Mouse (Mus musculus) CH12.LX (cell line): ENCODE results near the gene Emc10. TPM values are rescaled to one million over a fixed set of nuclear protein-coding genes. Genes with fewer than 3 reads are reported as not detected.

Experiments used
- DNase-seq: peaks from one replicate; pipeline ENCODE4 v3.0.0-alpha.2; 2013; ENCODE audit errors: extremely low read depth
- H3K27ac ChIP-seq: 2 replicates; pipeline ENCODE4 v1.5.1; 2012; ENCODE audit warnings: low read depth, mild to moderate bottlenecking, control low read depth, moderate library complexity; ENCODE audit not compliant: insufficient read depth
- H3K27me3 ChIP-seq: replicated peaks from 2 replicates; pipeline ENCODE3; 2012; ENCODE audit warnings: inconsistent platforms
- H3K36me3 ChIP-seq, 2 experiments: replicated peaks in 1 of 2; 2 replicates each; pipeline versions ENCODE3 to v1.6.1; 2012; ENCODE audit warnings: inconsistent platforms in 1 of 2, low read length in 1 of 2, mild to moderate bottlenecking in 1 of 2, mixed read lengths in 1 of 2, moderate library complexity in 1 of 2; ENCODE audit not compliant: control insufficient read depth in 1 of 2, insufficient read depth in 1 of 2
- H3K4me1 ChIP-seq, 2 experiments: 2 replicates each; pipeline ENCODE4 v1.6.1; 2012; ENCODE audit warnings: inconsistent platforms in 1 of 2, moderate library complexity in 1 of 2; ENCODE audit not compliant: insufficient read depth in 2 of 2, control insufficient read depth in 1 of 2
- H3K4me2 ChIP-seq: 2 replicates; pipeline ENCODE4 v1.6.1; 2012; ENCODE audit warnings: low read depth, mild to moderate bottlenecking, control low read depth; ENCODE audit not compliant: poor library complexity, insufficient read depth, severe bottlenecking
- H3K4me3 ChIP-seq, 3 experiments: fragments of 150-350 bp in 1 of 3; sonication (generic) in 1 of 3; replicated peaks in 1 of 3; 2 replicates each; pipeline versions ENCODE3 to v1.5.1; 2011 to 2012; ENCODE audit warnings: low read depth in 2 of 3, low read length in 2 of 3, mild to moderate bottlenecking in 2 of 3, moderate library complexity in 2 of 3, control low read depth in 1 of 3, improper control_type of control experiment in 1 of 3, inconsistent platforms in 1 of 3, mixed read lengths in 1 of 3; ENCODE audit not compliant: poor library complexity in 1 of 3
- H3K79me2 ChIP-seq: replicated peaks from 2 replicates; pipeline ENCODE4 v1.6.1; 2012; ENCODE audit warnings: mild to moderate bottlenecking, moderate library complexity; ENCODE audit not compliant: control insufficient read depth, poor library complexity, insufficient read depth, severe bottlenecking; ENCODE audit errors: extremely low read depth
- H3K9ac ChIP-seq: 2 replicates; pipeline ENCODE4 v1.6.1; 2012; ENCODE audit warnings: low read depth, mild to moderate bottlenecking, control low read depth, moderate library complexity; ENCODE audit not compliant: insufficient read depth
- H3K9me3 ChIP-seq: replicated peaks from 2 replicates; pipeline ENCODE3; 2012; ENCODE audit warnings: low read length, inconsistent platforms, mixed read lengths
- BHLHE40 ChIP-seq: IDR thresholded peaks from 2 replicates; pipeline ENCODE4 v1.6.1; 2011; ENCODE audit warnings: mild to moderate bottlenecking, low read depth, low read length, improper control_type of control experiment
- CHD2 ChIP-seq: IDR thresholded peaks from 2 replicates; pipeline ENCODE4 v1.6.1; 2011; ENCODE audit warnings: low read length, improper control_type of control experiment
- ELF1 ChIP-seq: IDR thresholded peaks from 2 replicates; pipeline ENCODE4 v1.6.1; 2014; ENCODE audit warnings: low read depth, mild to moderate bottlenecking, inconsistent platforms, low read length, improper control_type of control experiment
- ETS1 ChIP-seq: conservative IDR thresholded peaks from 2 replicates; pipeline ENCODE4 v1.6.1; 2012; ENCODE audit warnings: low read depth, mild to moderate bottlenecking, inconsistent platforms, low read length, improper control_type of control experiment, moderate library complexity
- GABPA ChIP-seq: IDR thresholded peaks from 2 replicates; pipeline ENCODE4 v1.6.1; 2012; ENCODE audit warnings: low read depth, low read length, improper control_type of control experiment, inconsistent platforms; ENCODE audit not compliant: insufficient replicate concordance
- IRF4 ChIP-seq: IDR thresholded peaks from 2 replicates; pipeline ENCODE4 v1.6.1; 2014; ENCODE audit warnings: low read depth, mild to moderate bottlenecking, inconsistent platforms, low read length, improper control_type of control experiment
- MAFK ChIP-seq: IDR thresholded peaks from 2 replicates; pipeline ENCODE4 v1.6.1; 2011; ENCODE audit warnings: low read length, improper control_type of control experiment; ENCODE audit not compliant: insufficient replicate concordance
- MAX ChIP-seq: IDR thresholded peaks from 2 replicates; pipeline ENCODE4 v1.6.1; 2011; ENCODE audit warnings: low read length, improper control_type of control experiment
- MAZ ChIP-seq: IDR thresholded peaks from 2 replicates; pipeline ENCODE4 v1.6.1; 2012; ENCODE audit warnings: low read depth, mild to moderate bottlenecking, inconsistent platforms, low read length, improper control_type of control experiment, moderate library complexity
- PAX5 ChIP-seq: IDR thresholded peaks from 2 replicates; pipeline ENCODE4 v1.6.1; 2012; ENCODE audit warnings: low read length, inconsistent platforms, mixed read lengths
- POLR2AphosphoS2 ChIP-seq: IDR thresholded peaks from 2 replicates; pipeline ENCODE4 v1.6.1; 2011; ENCODE audit warnings: low read depth, low read length, improper control_type of control experiment
- RCOR1 ChIP-seq: conservative IDR thresholded peaks from 2 replicates; pipeline ENCODE4 v1.6.1; 2012; ENCODE audit warnings: low read depth, mild to moderate bottlenecking, inconsistent platforms, low read length, improper control_type of control experiment
- SIN3A ChIP-seq: IDR thresholded peaks from 2 replicates; pipeline ENCODE4 v1.6.1; 2012; ENCODE audit warnings: low read length, improper control_type of control experiment, inconsistent platforms
- SMC3 ChIP-seq: IDR thresholded peaks from 2 replicates; pipeline ENCODE4 v1.6.1; 2011; ENCODE audit warnings: low read depth, low read length, improper control_type of control experiment
- TCF12 ChIP-seq: IDR thresholded peaks from 2 replicates; pipeline ENCODE4 v1.6.1; 2014; ENCODE audit warnings: low read depth, mild to moderate bottlenecking, inconsistent platforms, low read length, improper control_type of control experiment
- UBTF ChIP-seq: IDR thresholded peaks from 2 replicates; pipeline ENCODE4 v1.6.1; 2012; ENCODE audit warnings: low read depth, mild to moderate bottlenecking, inconsistent platforms, low read length, improper control_type of control experiment, moderate library complexity
- USF2 ChIP-seq: conservative IDR thresholded peaks from 2 replicates; pipeline ENCODE4 v1.6.1; 2011; ENCODE audit warnings: low read depth, low read length, improper control_type of control experiment
- ZC3H11A ChIP-seq: IDR thresholded peaks from 2 replicates; pipeline ENCODE4 v1.6.1; 2012; ENCODE audit warnings: low read depth, mild to moderate bottlenecking, inconsistent platforms, low read length, improper control_type of control experiment
- ZMIZ1 ChIP-seq: IDR thresholded peaks from 2 replicates; pipeline ENCODE4 v1.6.1; 2012; ENCODE audit warnings: low read depth, mild to moderate bottlenecking, inconsistent platforms, low read length, improper control_type of control experiment
- ZNF384 ChIP-seq: IDR thresholded peaks from 2 replicates; pipeline ENCODE4 v1.6.1; 2012; ENCODE audit warnings: low read depth, low read length, improper control_type of control experiment, inconsistent platforms
- dilution Hi-C: fragments of 300-500 bp; cut with MboI; formaldehyde crosslinking; loops from 2 replicates; pipeline ENCODE4 v1.14.3; 2020; ENCODE audit warnings: low sequenced_read_pairs; ENCODE audit not compliant: extremely low pct_unique_long_range_greater_than_20kb, extremely low pct_ligation_motif_present
- in situ Hi-C: fragments of 300-500 bp; cut with MboI; formaldehyde crosslinking; loops from 3 replicates; pipeline ENCODE4 v1.14.3; 2019; ENCODE audit warnings: low sequenced_read_pairs, low pct_ligation_motif_present, low pct_unique_long_range_greater_than_20kb, mixed read lengths
- polyA plus RNA-seq: library from polyadenylated mRNA; unstranded; fragments of >175 nt; gene quantifications from 2 replicates; pipeline ENCODE4 v1.2.1, GENCODE M21; 2012; ENCODE audit warnings: low read depth; ENCODE audit not compliant: insufficient read length
- total RNA-seq, 2 experiments: library from RNA; depleted of rRNA; stranded (reverse); fragments of 300-350 nt in 1 of 2; fragments of >200 nt in 1 of 2; gene quantifications; 2 replicates each; pipeline ENCODE4 v1.2.3; 2012 to 2014

Emc10 gene
- total and polyA plus RNA-seq, 3 experiments = 14.4 to 49.1 (median 32.4) TPM

GRCm38 (mm10) chr7:44490281-44490680 lies 6.0 kb downstream of the Emc10 start:
- no peaks in the 10 kb centered on the region for H3K9me3 ChIP-seq
- no peak overlapping the region for H3K27ac ChIP-seq
- no peak overlapping the region for H3K4me3 ChIP-seq
- dilution Hi-C loops = no loop called here
- no peak for DNase-seq
- H3K27me3 ChIP-seq = no peaks in the 10 kb centered on the region
- in situ Hi-C loops = loop anchor here (10.0 kb wide), 1 partner anchor 225 kb away; the partner anchor contains the start of gene Gm15517
- TF ChIP-seq ELF1 (no peak), UBTF (no peak), USF2 (no peak), SMC3 (no peak), BHLHE40 (no peak), ZC3H11A (no peak)
- no peak overlapping the region for H3K4me2 ChIP-seq
- peaks cover 0 to 9% of the 10 kb centered on the region in 2 experiments; a peak in 2 of 4 replicates for H3K4me1 ChIP-seq
- peaks cover 2% of the 10 kb centered on the region; the same call in 1 of the 2 replicates for H3K79me2 ChIP-seq
- no peak overlapping the region for H3K9ac ChIP-seq
- peaks cover 32 to 80% of the 10 kb centered on the region in 2 experiments for H3K36me3 ChIP-seq

- TF ChIP-seq RCOR1 = no peak
- TF ChIP-seq CHD2 = no peak
- TF ChIP-seq IRF4 = no peak
- H3K27ac ChIP-seq = no peak overlapping the region
- H3K4me2 ChIP-seq = no peak overlapping the region
- H3K9ac ChIP-seq = no peak overlapping the region
- no peaks in the 10 kb centered on the region for H3K9me3 ChIP-seq
- H3K27me3 ChIP-seq = no peaks in the 10 kb centered on the region
- dilution Hi-C loops = no loop called here
- no peak overlapping the region for H3K4me3 ChIP-seq
- no peaks in the 10 kb centered on the region for H3K4me1 ChIP-seq
- peaks cover 32 to 75% of the 10 kb centered on the region in 2 experiments for H3K36me3 ChIP-seq
- DNase-seq = no peak
- no peaks in the 10 kb centered on the region for H3K79me2 ChIP-seq
- in situ Hi-C loops = loop anchor here (10.0 kb wide), 1 partner anchor 104 kb away; the partner anchor contains the start of genes 1700008O03Rik and Syt3
These were observed 7.8 kb downstream of the Emc10 start for GRCm38 (mm10) chr7:44488545-44488944.

GRCm38 (mm10) chr7:44487936-44488335 lies 8.4 kb downstream of the Emc10 start:
- H3K36me3 ChIP-seq = peaks cover 29 to 69% of the 10 kb centered on the region in 2 experiments

More at GRCm38 (mm10) chr7:44487936-44488335, 8.4 kb downstream of the Emc10 start:
- no peak for DNase-seq
- TF ChIP-seq POLR2AphosphoS2 (no peak), SMC3 (no peak), SIN3A (no peak), ZMIZ1 (no peak), TCF12 (no peak), MAX (no peak), PAX5 (no peak), MAFK (no peak), CHD2 (no peak), BHLHE40 (no peak), ZNF384 (no peak), ETS1 (no peak), MAZ (no peak), GABPA (no peak)
- TF ChIP-seq, all 38 proteins: peak for 0
- H3K4me1 ChIP-seq = no peaks in the 10 kb centered on the region
- no peak overlapping the region for H3K4me2 ChIP-seq
- dilution Hi-C loops (no loop called here), in situ Hi-C loops (loop anchor here (10.0 kb wide), 1 partner anchor 103 kb away; the partner anchor contains the start of genes 1700008O03Rik and Syt3)
- no peaks in the 10 kb centered on the region for H3K79me2 ChIP-seq
- H3K27me3 ChIP-seq = no peaks in the 10 kb centered on the region
- no peak overlapping the region for H3K9ac ChIP-seq
- H3K4me3 ChIP-seq = no peak overlapping the region
- H3K9me3 ChIP-seq = no peaks in the 10 kb centered on the region
- H3K27ac ChIP-seq = no peak overlapping the region
